Mouse (Mus musculus) testis, postnatal 10 days (tissue): ENCODE measurements around the gene Usf2.
A peak's percentile ranks its signal among the peaks of the same experiment; 100 is the strongest.
"Not testable (repeated sequence)": the region's sequence is repeated elsewhere in the genome, so short reads cannot be mapped to it uniquely, and the experiment has no call there.

Experiments used
- DNase-seq: peaks from one replicate; pipeline ENCODE4 v3.0.0; 2021; ENCODE audit warnings: low spot score

Usf2 gene

GRCm38 (mm10) chr7:30958109-30958865 is 1.7 kb upstream of the Usf2 start:
- DNase-seq = no peak

- peak; percentile 95 for DNase-seq
Measured at GRCm38 (mm10) chr7:30957367-30957783, 772 bp upstream of the Usf2 start.

GRCm38 (mm10) chr7:30956357-30956751 is 249 bp downstream of the Usf2 start:
- no peak for DNase-seq

GRCm38 (mm10) chr7:30955584-30956356 is 833 bp downstream of the Usf2 start:
- DNase-seq = peak; percentile 96

- no peak for DNase-seq
Measured at GRCm38 (mm10) chr7:30954971-30955520, 1.6 kb downstream of the Usf2 start.

GRCm38 (mm10) chr7:30954036-30954435 is 2.6 kb downstream of the Usf2 start:
- DNase-seq = no peak

GRCm38 (mm10) chr7:30953459-30953858 is 3.1 kb downstream of the Usf2 start:
- no peak for DNase-seq

- DNase-seq = no peak
Measured at GRCm38 (mm10) chr7:30952441-30953265, 4.0 kb downstream of the Usf2 start.

- DNase-seq = not testable (repeated sequence)
Measured at GRCm38 (mm10) chr7:30949902-30950301, 6.7 kb downstream of the Usf2 start.

GRCm38 (mm10) chr7:30945876-30946275 is 10.7 kb downstream of the Usf2 start:
- DNase-seq = no peak

GRCm38 (mm10) chr7:30945466-30945865 is 11.1 kb downstream of the Usf2 start:
- not testable (repeated sequence) for DNase-seq

GRCm38 (mm10) chr7:30944706-30945105 is 11.9 kb downstream of the Usf2 start:
- DNase-seq = not testable (repeated sequence)

GRCm38 (mm10) chr7:30943909-30944635 is 12.5 kb downstream of the Usf2 start, which contains the start of gene Hamp:
TSS of gene Hamp (minus strand) at chr7:30944032.
- no peak for DNase-seq

GRCm38 (mm10) chr7:30942365-30942764 is 14.2 kb downstream of the Usf2 start:
- DNase-seq = not testable (repeated sequence)

GRCm38 (mm10) chr7:30940070-30940469 is 16.5 kb downstream of the Usf2 start:
- DNase-seq = not testable (repeated sequence)

GRCm38 (mm10) chr7:30935422-30936099 is 21.0 kb downstream of the Usf2 start:
- not testable (repeated sequence) for DNase-seq

- DNase-seq = not testable (repeated sequence)
Measured at GRCm38 (mm10) chr7:30924581-30924980, 32.0 kb downstream of the Usf2 start, which contains the start of gene Hamp2. TSS of gene Hamp2 (minus strand) at chr7:30924681.

GRCm38 (mm10) chr7:30924071-30924470 is 32.5 kb downstream of the Usf2 start:
- no peak for DNase-seq

GRCm38 (mm10) chr7:30922490-30922889 is 34.1 kb downstream of the Usf2 start:
- not testable (repeated sequence) for DNase-seq

- DNase-seq = no peak
Measured at GRCm38 (mm10) chr7:30920217-30920616, 36.4 kb downstream of the Usf2 start.
